ENCODE assay signal across 42 mouse cellular contexts in genomic region chr14:56316333-56316732, GRCm38 (mm10). TPM values are rescaled to one million over a fixed set of nuclear protein-coding genes. Genes with fewer than 3 reads are reported as not detected.
"Had no signal": no experiment of that assay in that cellular context is flagged by ENCODE, and none has a peak within 500 bp of the region (broad histone marks: within the 10 kb centered on the region; RNA-seq: fewer than 3 reads in every experiment).

No protein-coding gene starts in this region.

- H3K36me3 ChIP-seq: limb, embryonic 10.5 days; limb, embryonic 12.5 days; limb, embryonic 13.5 days; limb, embryonic 15.5 days; liver, embryonic 12.5 days; liver, embryonic 13.5 days; liver, embryonic 15.5 days; lung, embryonic 15.5 days; midbrain, embryonic 10.5 days; midbrain, embryonic 12.5 days; midbrain, embryonic 13.5 days; midbrain, embryonic 15.5 days; neural tube, embryonic 12.5 days had no signal

- H3K27ac ChIP-seq: limb, embryonic 10.5 days; limb, embryonic 12.5 days; limb, embryonic 13.5 days; limb, embryonic 15.5 days; liver, embryonic 12.5 days; liver, embryonic 13.5 days; liver, embryonic 14.5 days; liver, embryonic 15.5 days; lung, embryonic 15.5 days; macrophage; midbrain, embryonic 10.5 days; midbrain, embryonic 12.5 days; midbrain, embryonic 13.5 days; midbrain, embryonic 15.5 days; neural tube, embryonic 12.5 days had no signal

- H3K4me1 ChIP-seq: limb, embryonic 10.5 days; limb, embryonic 12.5 days; liver, embryonic 12.5 days; liver, embryonic 13.5 days; liver, embryonic 15.5 days; midbrain, embryonic 12.5 days; midbrain, embryonic 13.5 days; midbrain, embryonic 15.5 days; neural tube, embryonic 12.5 days had no signal

- H3K4me2 ChIP-seq: limb, embryonic 12.5 days; limb, embryonic 13.5 days; limb, embryonic 15.5 days; liver, embryonic 11.5 days; liver, embryonic 12.5 days; liver, embryonic 13.5 days; liver, embryonic 15.5 days; lung, embryonic 14.5 days; lung, embryonic 15.5 days; midbrain, embryonic 11.5 days; midbrain, embryonic 12.5 days; midbrain, embryonic 13.5 days; midbrain, embryonic 15.5 days; neural tube, embryonic 12.5 days had no signal

- H3K27me3 ChIP-seq: limb, embryonic 12.5 days; limb, embryonic 13.5 days; limb, embryonic 15.5 days; liver, embryonic 12.5 days; liver, embryonic 13.5 days; liver, embryonic 15.5 days; lung, embryonic 15.5 days; midbrain, embryonic 12.5 days; midbrain, embryonic 13.5 days; midbrain, embryonic 15.5 days; neural tube, embryonic 12.5 days had no signal

- H3K9ac ChIP-seq: limb, embryonic 12.5 days; limb, embryonic 13.5 days; limb, embryonic 15.5 days; liver, embryonic 12.5 days; liver, embryonic 13.5 days; liver, embryonic 14.5 days; liver, embryonic 15.5 days; liver, postnatal 0 days; lung, embryonic 14.5 days; lung, embryonic 15.5 days; midbrain, embryonic 12.5 days; midbrain, embryonic 13.5 days; midbrain, embryonic 15.5 days; neural tube, embryonic 12.5 days had no signal

- DNase-seq: left cerebral cortex, postnatal 4 days; liver; liver, embryonic 13.5 days; liver, postnatal 0 days; lung, adult 18-20 months; lung, adult 2 months; lung, embryonic 14.5 days; lung, postnatal 14 days; lung, postnatal 36 days; lung, postnatal 4 days had no signal

- H3K4me3 ChIP-seq: limb, embryonic 10.5 days; limb, embryonic 12.5 days; limb, embryonic 13.5 days; limb, embryonic 15.5 days; liver, embryonic 12.5 days; liver, embryonic 13.5 days; liver, embryonic 15.5 days; lung, embryonic 15.5 days; megakaryocyte, embryonic 14.5 days; midbrain, embryonic 10.5 days; midbrain, embryonic 12.5 days; midbrain, embryonic 13.5 days; midbrain, embryonic 15.5 days; myocyte; neural tube, embryonic 12.5 days had no signal

- ATAC-seq: liver, embryonic 12.5 days; liver, postnatal 0 days; midbrain, embryonic 13.5 days; midbrain, embryonic 15.5 days; midbrain, embryonic 16.5 days had no signal

- H3K9me3 ChIP-seq: limb, embryonic 10.5 days; limb, embryonic 12.5 days; limb, embryonic 13.5 days; limb, embryonic 15.5 days; liver, embryonic 12.5 days; liver, embryonic 13.5 days; liver, embryonic 15.5 days; lung, embryonic 15.5 days; megakaryocyte, embryonic 14.5 days; midbrain, embryonic 10.5 days; midbrain, embryonic 12.5 days; midbrain, embryonic 13.5 days; midbrain, embryonic 15.5 days; neural tube, embryonic 12.5 days had no signal

RNA-seq across cellular contexts. Expression of gene Atp12a, which starts 48.5 kb away (rescaled TPM):
- total RNA-seq: liver, adult 2 months; megakaryocyte progenitor cell, adult 5-6 weeks; megakaryocyte, adult 5-6 weeks; megakaryocyte-erythroid progenitor cell, adult 5-6 weeks; monocyte, adult 5-6 weeks had no signal
- polyA plus RNA-seq: limb, embryonic 10.5 days; limb, embryonic 12.5 days; liver, embryonic 12.5 days; liver, embryonic 13.5 days; liver, embryonic 14.5 days; liver, embryonic 15.5 days; liver, embryonic 16.5 days; liver, postnatal 0 days; macrophage; midbrain, embryonic 10.5 days; myocyte; neural tube, embryonic 11.5 days; neural tube, embryonic 12.5 days had no signal

RNA-seq across cellular contexts. Expression of gene Gzmb, which starts 54.3 kb away (rescaled TPM):
- total RNA-seq: left cerebral cortex, postnatal 10 days; left cerebral cortex, postnatal 14 days; left cerebral cortex, postnatal 25 days; left cerebral cortex, postnatal 36 days; left cerebral cortex, postnatal 4 days; midbrain, postnatal 0 days had no signal
- polyA plus RNA-seq: limb, embryonic 10.5 days; limb, embryonic 11.5 days; liver, embryonic 12.5 days; midbrain, embryonic 10.5 days; midbrain, embryonic 11.5 days; midbrain, embryonic 12.5 days; midbrain, embryonic 13.5 days; midbrain, embryonic 15.5 days; midbrain, embryonic 16.5 days; midbrain, postnatal 0 days; myocyte; neural tube, embryonic 11.5 days; neural tube, embryonic 12.5 days had no signal
